Mouse (Mus musculus): Measurements from ENCODE around the gene Ebi3. TPM values are rescaled to one million over a fixed set of nuclear protein-coding genes. Genes with fewer than 3 reads are reported as not detected.

The Ebi3 gene
- polyA plus RNA-seq (2017; shearing (Covaris generic)) = 48.5 TPM

DNA sequence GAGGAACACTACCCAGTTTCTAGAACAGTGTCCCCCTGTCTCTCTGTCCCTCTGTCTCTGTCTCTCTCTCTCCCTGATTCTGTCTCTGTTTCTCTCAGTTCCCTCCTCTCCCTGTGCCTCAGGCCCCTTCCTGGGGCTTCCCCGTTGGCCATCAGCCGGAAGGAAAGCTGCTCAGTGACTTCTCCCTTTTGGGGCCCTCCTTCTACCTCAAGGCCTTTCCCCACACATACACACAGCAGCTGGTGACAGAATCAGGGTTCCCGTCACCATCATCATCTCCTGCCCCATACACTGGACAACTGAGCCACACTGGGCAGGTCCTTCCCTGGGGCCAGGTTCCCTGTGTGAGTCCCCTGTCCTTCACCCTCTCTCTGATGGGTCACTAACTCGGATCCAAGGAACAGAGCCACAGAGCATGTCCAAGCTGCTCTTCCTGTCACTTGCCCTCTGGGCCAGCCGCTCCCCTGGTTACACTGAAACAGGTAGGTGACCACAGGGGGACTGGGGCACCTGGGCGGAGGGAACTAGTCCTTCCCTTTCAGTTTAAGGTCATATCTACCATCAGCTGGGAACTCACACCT is at the start of gene Ebi3:
TSS of gene Ebi3 (plus strand) at position 194 of the 581 bp plus-strand sequence.

DNA sequence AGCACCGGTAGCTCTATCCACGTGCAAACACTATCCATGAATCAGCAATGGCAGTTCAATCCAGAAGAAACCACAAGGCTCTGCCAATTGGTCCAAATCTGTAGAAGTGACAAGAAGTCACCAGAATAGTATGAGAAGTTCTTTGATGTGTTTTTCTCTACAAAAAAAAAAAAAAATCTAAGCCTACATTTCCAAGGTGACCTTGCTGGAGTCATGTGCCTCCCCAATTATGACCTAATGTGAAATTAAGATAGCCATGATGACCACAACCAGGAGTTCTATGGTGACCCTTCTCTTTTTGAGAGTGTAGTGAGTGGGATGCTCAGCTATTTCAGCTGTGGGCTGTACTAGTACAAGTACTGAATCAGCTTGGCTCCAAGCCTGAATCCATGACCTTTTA is 3.0 kb upstream of the Ebi3 start, which contains the start of gene Zfp119b:
TSS of gene Zfp119b (minus strand) at position 101 of the 400 bp plus-strand sequence.

DNA sequence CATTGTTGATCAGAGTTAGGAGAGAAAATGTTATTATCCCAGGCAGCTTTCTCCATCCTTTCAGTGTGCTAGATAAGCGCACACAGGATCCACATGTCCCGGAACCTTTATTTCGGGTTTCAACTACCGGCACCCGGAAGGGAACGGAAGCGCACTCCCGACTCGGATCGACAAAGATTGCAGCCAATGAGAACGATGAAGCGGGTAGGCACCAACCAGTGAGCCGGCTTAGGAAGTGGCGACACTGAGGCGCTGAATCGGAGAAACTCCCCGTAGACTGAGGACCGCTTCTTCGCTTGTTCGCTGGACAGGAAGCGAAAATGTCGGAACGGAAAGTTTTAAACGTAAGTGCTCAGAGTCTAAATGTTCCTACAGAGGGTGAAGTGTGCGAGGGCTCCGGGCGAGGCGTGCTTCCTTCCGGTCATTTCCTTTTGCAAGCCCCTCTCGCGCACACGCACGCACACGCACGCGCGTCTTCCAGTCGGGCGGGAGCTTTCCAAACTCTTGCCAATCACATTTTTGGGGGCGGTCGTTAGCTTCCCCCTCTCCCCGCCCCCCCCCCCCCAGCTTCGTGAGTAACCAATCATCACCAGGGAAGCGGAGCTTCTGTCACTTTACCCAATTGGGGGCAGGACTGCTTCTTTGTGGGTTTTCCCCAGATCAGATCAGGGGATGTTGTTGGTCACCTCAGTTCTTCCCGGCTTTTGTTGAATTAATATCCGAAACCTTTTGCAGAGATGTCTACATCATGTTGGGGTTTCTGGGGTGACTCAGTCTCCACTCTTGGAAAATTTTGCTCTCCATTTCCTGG is 6.7 kb downstream of the Ebi3 start, which contains the start of gene Yju2:
TSS of gene Yju2 (plus strand) at position 182 of the 811 bp plus-strand sequence.

DNA sequence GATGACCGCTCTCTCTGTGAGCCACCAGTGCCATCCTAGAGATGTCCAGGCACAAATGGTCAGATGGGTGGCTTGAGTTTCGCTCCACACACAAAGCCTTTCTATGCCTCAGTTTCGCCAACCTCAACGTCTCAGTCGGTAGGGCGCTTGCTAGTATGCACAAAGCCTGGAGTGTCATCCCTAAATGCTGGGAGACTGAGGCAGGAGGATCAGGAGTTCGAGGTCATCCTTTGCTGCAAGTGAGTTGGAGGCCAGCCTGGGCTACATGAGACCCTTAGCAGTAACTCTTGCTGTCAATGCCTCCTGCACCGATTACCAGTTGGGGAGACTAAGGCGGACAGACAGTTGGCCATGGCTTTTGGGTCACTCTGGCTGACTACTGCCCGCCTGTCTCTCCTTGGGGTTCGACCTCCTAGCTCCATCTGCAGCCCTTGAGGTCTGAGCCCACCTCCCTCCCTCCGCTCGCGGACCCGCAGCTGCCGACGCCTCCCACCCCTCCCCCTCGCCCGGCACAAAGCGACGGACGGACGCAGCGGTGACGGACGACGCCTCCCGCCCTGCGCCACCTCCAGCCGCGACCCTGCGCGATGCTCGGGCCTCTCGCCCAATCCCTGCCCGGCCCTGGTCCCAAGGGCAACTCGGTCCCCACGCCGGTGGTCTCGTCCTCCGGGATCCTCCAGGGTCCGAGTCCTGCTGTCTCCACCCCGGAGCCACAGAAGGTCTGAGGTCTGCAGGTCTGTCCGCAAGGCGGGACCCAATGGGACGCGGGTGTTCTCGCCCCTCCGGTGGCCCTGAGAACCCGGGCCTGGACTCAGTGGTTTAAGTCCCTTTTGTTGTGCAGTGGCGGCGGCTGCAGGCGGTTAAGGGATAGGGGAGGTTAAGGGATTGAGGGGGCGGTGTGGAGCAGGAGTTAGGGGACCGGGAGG is 17.8 kb downstream of the Ebi3 start, which contains the start of gene Shd:
TSS of gene Shd (plus strand) at position 502 of the 926 bp plus-strand sequence.

DNA sequence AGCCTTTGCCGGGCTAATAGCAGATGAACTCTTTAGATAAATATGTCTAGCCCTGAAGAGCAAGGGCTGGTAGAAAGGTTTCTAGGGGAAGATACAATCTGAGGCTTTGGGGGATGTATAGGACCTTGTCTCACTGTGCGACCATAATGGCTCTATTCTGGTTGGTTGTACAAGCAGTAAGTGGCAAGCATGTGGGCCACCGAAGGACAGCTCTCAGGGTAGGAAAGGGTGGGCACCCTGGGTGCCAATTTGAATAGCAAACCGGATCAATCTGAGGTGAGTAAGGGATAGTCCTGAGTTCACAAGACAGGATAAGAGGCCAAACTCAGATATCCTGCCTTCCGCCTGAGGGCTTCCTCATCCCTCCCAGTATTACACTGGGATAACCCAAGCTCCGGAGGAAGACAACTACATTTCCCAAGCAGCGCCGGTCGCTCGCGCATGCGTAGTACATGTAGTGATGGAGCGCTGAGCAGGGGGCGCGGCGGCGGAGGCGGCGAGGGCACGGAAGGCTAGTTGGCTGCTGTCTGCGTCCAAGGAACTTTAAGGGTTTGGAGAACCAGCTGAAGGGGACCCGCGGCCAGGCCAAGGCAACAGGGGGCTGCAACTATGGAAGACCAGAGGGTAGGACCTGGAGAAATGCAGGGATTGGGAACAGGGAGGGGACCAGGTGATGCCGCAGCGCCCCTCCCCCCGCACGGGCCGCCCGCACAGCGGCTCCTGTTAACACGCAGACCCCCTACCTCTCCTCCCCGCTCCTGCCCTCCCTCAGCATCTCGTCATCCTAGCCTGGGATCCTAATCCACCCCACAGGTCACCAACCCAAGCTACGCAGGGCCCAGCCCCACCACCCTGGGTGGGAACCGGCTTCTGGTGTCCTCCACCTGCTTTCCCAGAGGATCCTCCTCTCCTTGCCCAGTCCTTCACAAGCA is 33.9 kb downstream of the Ebi3 start, which contains the start of gene Fsd1:
TSS of gene Fsd1 (plus strand) at position 480 of the 932 bp plus-strand sequence.

DNA sequence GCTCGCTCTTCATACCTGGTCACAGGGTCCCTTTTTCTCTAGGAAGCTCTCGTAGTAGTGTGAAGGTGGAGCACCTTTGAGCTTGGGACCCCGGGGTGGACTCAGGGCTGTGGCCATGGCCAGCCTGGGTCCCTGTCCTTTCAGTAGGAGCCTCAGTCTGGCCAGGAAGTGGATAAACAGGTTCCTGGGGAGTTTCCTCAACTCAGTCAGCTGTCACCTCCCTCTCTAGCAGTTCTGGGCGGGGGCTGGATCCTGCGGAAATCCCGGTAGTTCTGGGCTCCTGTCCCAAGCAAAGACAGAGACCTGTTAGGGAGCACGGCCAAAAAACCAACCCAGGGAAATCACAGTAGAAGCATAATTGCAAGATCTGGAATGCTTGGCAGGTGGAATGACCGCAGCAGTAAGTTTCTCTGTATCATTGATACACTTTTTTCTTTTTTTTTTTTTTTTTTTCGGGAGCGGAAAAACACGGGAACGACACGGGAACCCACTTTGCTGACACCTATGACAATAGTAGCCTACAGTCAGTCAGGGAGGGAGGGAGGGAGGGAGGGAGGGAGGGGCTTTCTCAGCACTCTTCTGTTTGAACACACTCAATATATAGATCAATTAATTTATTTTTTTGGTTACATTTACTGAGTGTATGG is 53.1 kb downstream of the Ebi3 start, which contains the start of the genes Stap2 and Mpnd:
TSS of gene Stap2 (minus strand) at position 170 of the 647 bp plus-strand sequence.
TSS of gene Mpnd (plus strand) at position 297 of the 647 bp plus-strand sequence.

Other genes with a start within 250 kb of the Ebi3 start
- 23.4 TPM for gene Pot1b, start 240.0 kb upstream of the Ebi3 start, polyA plus RNA-seq (2017; shearing (Covaris generic))
- 1.2 TPM for gene Adgre4, start 202.7 kb upstream of the Ebi3 start, polyA plus RNA-seq (2017; shearing (Covaris generic))
- gene Zfp119a, start 73.7 kb upstream of the Ebi3 start, polyA plus RNA-seq (2017; shearing (Covaris generic)) = 26.8 TPM
- gene Zfp959, start 60.5 kb upstream of the Ebi3 start, polyA plus RNA-seq (2017; shearing (Covaris generic)) = 31.1 TPM
- 15.2 TPM for gene Zfp119b, start 3.1 kb upstream of the Ebi3 start, polyA plus RNA-seq (2017; shearing (Covaris generic))
- gene Yju2, start 6.5 kb downstream of the Ebi3 start, polyA plus RNA-seq (2017; shearing (Covaris generic)) = 40.2 TPM
- gene Shd, start 17.8 kb downstream of the Ebi3 start, polyA plus RNA-seq (2017; shearing (Covaris generic)) = 0.19 TPM
- not detected for gene Fsd1, start 33.9 kb downstream of the Ebi3 start, polyA plus RNA-seq (2017; shearing (Covaris generic))
- 0.24 TPM for gene Stap2, start 52.9 kb downstream of the Ebi3 start, polyA plus RNA-seq (2017; shearing (Covaris generic))
- 29.7 TPM for gene Mpnd, start 53.1 kb downstream of the Ebi3 start, polyA plus RNA-seq (2017; shearing (Covaris generic))
- gene Sh3gl1, start 84.0 kb downstream of the Ebi3 start, polyA plus RNA-seq (2017; shearing (Covaris generic)) = 149 TPM
- 0.52 TPM for gene Chaf1a, start 87.8 kb downstream of the Ebi3 start, polyA plus RNA-seq (2017; shearing (Covaris generic))
- gene Ubxn6, start 122.4 kb downstream of the Ebi3 start, polyA plus RNA-seq (2017; shearing (Covaris generic)) = 82.8 TPM
- 145 TPM for gene Hdgfl2, start 127.0 kb downstream of the Ebi3 start, polyA plus RNA-seq (2017; shearing (Covaris generic))
- not detected for gene Plin4, start 157.2 kb downstream of the Ebi3 start, polyA plus RNA-seq (2017; shearing (Covaris generic))
- gene Plin5, start 165.0 kb downstream of the Ebi3 start, polyA plus RNA-seq (2017; shearing (Covaris generic)) = not detected
- gene Lrg1, start 169.4 kb downstream of the Ebi3 start, polyA plus RNA-seq (2017; shearing (Covaris generic)) = not detected
- not detected for gene Sema6b, start 187.7 kb downstream of the Ebi3 start, polyA plus RNA-seq (2017; shearing (Covaris generic))
- gene Tnfaip8l1, start 209.8 kb downstream of the Ebi3 start, polyA plus RNA-seq (2017; shearing (Covaris generic)) = 40.2 TPM
- gene Mydgf, start 231.3 kb downstream of the Ebi3 start, polyA plus RNA-seq (2017; shearing (Covaris generic)) = 74.8 TPM

Data from CD4-positive, CD25-positive, alpha-beta regulatory T cell, adult 9 weeks (primary cell).